Mouse (Mus musculus) liver, embryonic 14.5 days (tissue): ENCODE measurements around the gene Hbq1a.

Experiments
- CTCF ChIP-seq: IDR thresholded peaks from 2 replicates; pipeline ENCODE4 v1.5.1; 2016; ENCODE audit warnings: antibody characterized with exemption, low read depth, control low read depth
- EP300 ChIP-seq: IDR thresholded peaks from 2 replicates; pipeline ENCODE4 v1.6.1; 2016; ENCODE audit warnings: antibody characterized with exemption, low read depth

DNA sequence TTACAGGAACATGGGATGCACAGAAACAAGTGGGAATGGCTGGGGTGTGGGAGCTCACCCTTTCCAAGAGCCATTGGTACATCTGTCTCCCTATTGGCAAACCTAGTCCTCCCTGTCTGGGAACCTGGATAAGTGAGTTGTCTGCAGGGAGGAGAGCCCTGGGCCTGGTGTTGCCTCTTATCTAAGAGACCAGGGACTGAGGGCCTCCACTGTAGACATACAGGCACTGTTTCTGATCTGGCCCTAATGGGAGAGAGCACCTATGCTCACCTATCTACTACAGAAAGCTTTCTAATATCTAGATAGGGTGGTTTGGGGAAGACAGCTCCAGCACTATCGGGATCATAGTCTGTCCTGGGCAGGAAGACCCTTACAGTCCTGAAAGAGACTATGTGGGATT lies 43.7 kb upstream of the Hbq1a start:
- peak; percentile 97 for TF ChIP-seq EP300
- TF ChIP-seq CTCF = no peak
